Mouse (Mus musculus): Measurements from ENCODE around the gene Atp6ap1. TPM values are rescaled to one million over a fixed set of nuclear protein-coding genes. Genes with fewer than 3 reads are reported as not detected.

Atp6ap1 gene
- polyA plus RNA-seq (2015; fragmentation: Nextera tagmentation; extraction: Ambion mirVana): 75.9 and 80.2 TPM in 2 replicates

- Histone ChIP-seq H3K4me3 (replicated peaks) (peak within 1 kb of the TSS; percentile 74), H3K27me3 (no peaks in the 10 kb centered on the region), H3K9ac (peak within 1 kb of the TSS; percentile 79), H3K9me3 (replicated peaks) (no peaks in the 10 kb centered on the region), H3K27ac (replicated peaks) (peak within 1 kb of the TSS; percentile 85), H3K4me2 (peak within 1 kb of the TSS; percentile 77), H3K4me1 (replicated peaks) (peaks cover 15% of the 10 kb centered on the region), H3K36me3 (replicated peaks) (peaks cover 20% of the 10 kb centered on the region)
- WGBS (ENCODE audit: insufficient replicate concordance): 15% methylated on average over 37 of the region's 37 CpGs
- peak; percentile 94 for ATAC-seq (ENCODE audit: insufficient read depth)
These were observed at the start of gene Atp6ap1 for GRCm38 (mm10) chrX:74296538-74297448. TSS of gene Atp6ap1 (plus strand) at chrX:74297097.

GRCm38 (mm10) chrX:74248651-74249050 lies 48.2 kb upstream of the Atp6ap1 start:
- WGBS (ENCODE audit: insufficient replicate concordance): 7% methylated on average over 3 of the region's 3 CpGs
- Histone ChIP-seq H3K4me2 (peak overlapping the region; percentile 68), H3K4me3 (replicated peaks) (0 out of 2 replicates have a peak overlapping the region, but pooled peaks have one; percentile 46), H3K36me3 (replicated peaks) (no peaks in the 10 kb centered on the region), H3K27ac (replicated peaks) (no peak overlapping the region), H3K4me1 (replicated peaks) (peaks cover 37% of the 10 kb centered on the region), H3K9ac (no peak overlapping the region), H3K9me3 (replicated peaks) (no peaks in the 10 kb centered on the region), H3K27me3 (peaks cover 11% of the 10 kb centered on the region; the same call in 1 of the 2 replicates)
- no peak for ATAC-seq (ENCODE audit: insufficient read depth)

GRCm38 (mm10) chrX:74249615-74250014 lies 47.3 kb upstream of the Atp6ap1 start, which contains the start of gene Flna:
TSS of gene Flna (minus strand) at chrX:74249820.
- Histone ChIP-seq H3K27me3 (peaks cover 11% of the 10 kb centered on the region; the same call in 1 of the 2 replicates), H3K4me3 (replicated peaks) (peak within 1 kb of the TSS; percentile 46), H3K36me3 (replicated peaks) (no peaks in the 10 kb centered on the region), H3K9ac (peak within 1 kb of the TSS; percentile 37; the same call in 1 of the 2 replicates), H3K27ac (replicated peaks) (no peak within 1 kb of the TSS), H3K4me2 (peak within 1 kb of the TSS; percentile 68), H3K4me1 (replicated peaks) (peaks cover 28% of the 10 kb centered on the region), H3K9me3 (replicated peaks) (no peaks in the 10 kb centered on the region)
- WGBS (ENCODE audit: insufficient replicate concordance): 12% methylated on average over 38 of the region's 38 CpGs
- no peak for ATAC-seq (ENCODE audit: insufficient read depth)

- 26% methylated on average over 39 of the region's 39 CpGs for WGBS (ENCODE audit: insufficient replicate concordance)
These were observed 42.6 kb upstream of the Atp6ap1 start, which contains the start of gene Emd for GRCm38 (mm10) chrX:74254153-74254887. TSS of gene Emd (plus strand) at chrX:74254687.

GRCm38 (mm10) chrX:74254888-74255565 lies 41.9 kb upstream of the Atp6ap1 start:
- H3K9ac ChIP-seq: peak overlapping the region; percentile 66
- peak overlapping the region; percentile 68 for H3K4me3 ChIP-seq (replicated peaks)
- H3K9me3 ChIP-seq (replicated peaks): no peaks in the 10 kb centered on the region
- ATAC-seq (ENCODE audit: insufficient read depth): peak; percentile 66
- H3K36me3 ChIP-seq (replicated peaks): 0 out of 2 replicates have a peak, but pooled peaks cover 5% of the 10 kb centered on the region
- 21% methylated on average over 31 of the region's 31 CpGs for WGBS (ENCODE audit: insufficient replicate concordance)
- H3K27ac ChIP-seq (replicated peaks): peak overlapping the region; percentile 91
- peaks cover 10% of the 10 kb centered on the region for H3K4me1 ChIP-seq (replicated peaks)
- peak overlapping the region; percentile 79 for H3K4me2 ChIP-seq
- no peaks in the 10 kb centered on the region; the same call in 1 of the 2 replicates for H3K27me3 ChIP-seq

More at GRCm38 (mm10) chrX:74254153-74254887, 42.6 kb upstream of the Atp6ap1 start, which contains the start of gene Emd:
- Histone ChIP-seq H3K4me3 (replicated peaks) (peak within 1 kb of the TSS; percentile 68), H3K27me3 (peaks cover 6% of the 10 kb centered on the region; the same call in 1 of the 2 replicates), H3K9ac (peak within 1 kb of the TSS; percentile 66), H3K4me2 (peak within 1 kb of the TSS; percentile 79), H3K9me3 (replicated peaks) (no peaks in the 10 kb centered on the region), H3K27ac (replicated peaks) (peak within 1 kb of the TSS; percentile 91), H3K4me1 (replicated peaks) (peaks cover 16% of the 10 kb centered on the region), H3K36me3 (replicated peaks) (0 out of 2 replicates have a peak, but pooled peaks cover 5% of the 10 kb centered on the region)
- peak; percentile 96 for ATAC-seq (ENCODE audit: insufficient read depth)

- no peak overlapping the region for H3K9ac ChIP-seq
- 0 out of 2 replicates have a peak, but pooled peaks cover 5% of the 10 kb centered on the region for H3K36me3 ChIP-seq (replicated peaks)
- 67% methylated on average over 3 of the region's 3 CpGs for WGBS (ENCODE audit: insufficient replicate concordance)
- no peaks in the 10 kb centered on the region for H3K27me3 ChIP-seq
- H3K9me3 ChIP-seq (replicated peaks): no peaks in the 10 kb centered on the region
- no peak overlapping the region for H3K27ac ChIP-seq (replicated peaks)
- H3K4me2 ChIP-seq: no peak overlapping the region
- peaks cover 10% of the 10 kb centered on the region for H3K4me1 ChIP-seq (replicated peaks)
- no peak for ATAC-seq (ENCODE audit: insufficient read depth)
- no peak overlapping the region for H3K4me3 ChIP-seq (replicated peaks)
These were observed 39.2 kb upstream of the Atp6ap1 start for GRCm38 (mm10) chrX:74257746-74258145.

GRCm38 (mm10) chrX:74269736-74270061 lies 27.2 kb upstream of the Atp6ap1 start:
- peak overlapping the region; percentile 54 for H3K9ac ChIP-seq
- peak overlapping the region; percentile 80 for H3K4me2 ChIP-seq
- H3K27me3 ChIP-seq: no peaks in the 10 kb centered on the region
- peak; percentile 3; the same call in 1 of the 2 replicates for ATAC-seq (ENCODE audit: insufficient read depth)
- peak overlapping the region; percentile 92 for H3K27ac ChIP-seq (replicated peaks)
- peaks cover 10% of the 10 kb centered on the region; the same call in 1 of the 2 replicates for H3K4me1 ChIP-seq (replicated peaks)
- H3K9me3 ChIP-seq (replicated peaks): no peaks in the 10 kb centered on the region
- 32% methylated on average over 3 of the region's 3 CpGs for WGBS (ENCODE audit: insufficient replicate concordance)
- H3K4me3 ChIP-seq (replicated peaks): peak overlapping the region; percentile 67
- H3K36me3 ChIP-seq (replicated peaks): peaks cover 14% of the 10 kb centered on the region

GRCm38 (mm10) chrX:74270062-74270901 lies 26.6 kb upstream of the Atp6ap1 start, which contains the start of gene Rpl10:
TSS of gene Rpl10 (plus strand) at chrX:74270812.
- Histone ChIP-seq H3K4me2 (peak within 1 kb of the TSS; percentile 80), H3K27me3 (no peaks in the 10 kb centered on the region), H3K4me1 (replicated peaks) (peaks cover 10% of the 10 kb centered on the region; the same call in 1 of the 2 replicates), H3K9ac (peak within 1 kb of the TSS; percentile 60), H3K9me3 (replicated peaks) (no peaks in the 10 kb centered on the region), H3K27ac (replicated peaks) (peak within 1 kb of the TSS; percentile 92), H3K4me3 (replicated peaks) (peak within 1 kb of the TSS; percentile 67), H3K36me3 (replicated peaks) (peaks cover 14% of the 10 kb centered on the region)
- peak; percentile 93 for ATAC-seq (ENCODE audit: insufficient read depth)
- WGBS (ENCODE audit: insufficient replicate concordance): 15% methylated on average over 42 of the region's 42 CpGs

GRCm38 (mm10) chrX:74270902-74271551 lies 25.9 kb upstream of the Atp6ap1 start:
- peak overlapping the region; percentile 67 for H3K4me3 ChIP-seq (replicated peaks)
- no peaks in the 10 kb centered on the region for H3K9me3 ChIP-seq (replicated peaks)
- peak overlapping the region; percentile 68 for H3K27ac ChIP-seq (replicated peaks)
- 16% methylated on average over 27 of the region's 27 CpGs for WGBS (ENCODE audit: insufficient replicate concordance)
- H3K36me3 ChIP-seq (replicated peaks): peaks cover 14% of the 10 kb centered on the region
- peaks cover 10% of the 10 kb centered on the region; the same call in 1 of the 2 replicates for H3K4me1 ChIP-seq (replicated peaks)
- ATAC-seq (ENCODE audit: insufficient read depth): no peak
- H3K4me2 ChIP-seq: peak overlapping the region; percentile 72
- no peaks in the 10 kb centered on the region for H3K27me3 ChIP-seq
- peak overlapping the region; percentile 60 for H3K9ac ChIP-seq
